Mouse (Mus musculus) midbrain, embryonic 16.5 days (tissue): Measurements from ENCODE around the gene Lfng. TPM values are rescaled to one million over a fixed set of nuclear protein-coding genes. Genes with fewer than 3 reads are reported as not detected.
A peak's percentile ranks its signal among the peaks of the same experiment; 100 is the strongest.

Source experiments
- ATAC-seq: fragments of 200-750 bp; cut with Nextera tagmentation; 2 replicates; pipeline ENCODE4 v1.8.0; 2017; ENCODE audit warnings: moderate TSS enrichment
- H3K27ac ChIP-seq: fragments of 300-500 bp; sonication (generic); 2 replicates; pipeline ENCODE4 v1.5.1; 2014; ENCODE audit warnings: mild to moderate bottlenecking, low read length, mixed read lengths
- H3K27me3 ChIP-seq: fragments of 300-500 bp; sonication (generic); 2 replicates; pipeline ENCODE4 v1.6.1; 2014; ENCODE audit warnings: low read depth, low read length, mixed read lengths; ENCODE audit not compliant: control insufficient read depth, insufficient read depth
- H3K36me3 ChIP-seq: fragments of 300-500 bp; sonication (generic); 2 replicates; pipeline ENCODE4 v1.6.1; 2014; ENCODE audit warnings: mild to moderate bottlenecking, low read length, moderate library complexity, mixed read lengths; ENCODE audit not compliant: control insufficient read depth, insufficient read depth
- H3K4me1 ChIP-seq: fragments of 300-500 bp; sonication (generic); 2 replicates; pipeline ENCODE4 v1.6.1; 2014; ENCODE audit warnings: mild to moderate bottlenecking, low read length, mixed read lengths; ENCODE audit not compliant: control insufficient read depth, insufficient read depth
- H3K4me2 ChIP-seq: fragments of 300-500 bp; sonication (generic); 2 replicates; pipeline ENCODE4 v1.6.1; 2014; ENCODE audit warnings: mild to moderate bottlenecking, low read length, mixed read lengths
- H3K4me3 ChIP-seq: fragments of 300-500 bp; sonication (generic); 2 replicates; pipeline ENCODE4 v1.5.1; 2014; ENCODE audit warnings: low read depth, mild to moderate bottlenecking, low read length, moderate library complexity, mixed read lengths
- H3K9ac ChIP-seq: fragments of 300-500 bp; sonication (generic); 2 replicates; pipeline ENCODE4 v1.6.1; 2014; ENCODE audit warnings: low read depth, low read length, mixed read lengths
- H3K9me3 ChIP-seq: fragments of 300-500 bp; sonication (generic); replicated peaks from 2 replicates; pipeline ENCODE4 v1.6.1; 2014; ENCODE audit warnings: mild to moderate bottlenecking, low read length, mixed read lengths; ENCODE audit not compliant: control insufficient read depth, poor library complexity, severe bottlenecking
- WGBS: fragments of 180-500 bp; shearing (Covaris S2); extraction: QIAGEN DNeasy Blood & Tissue Kit; methylation state at CpG from one replicate; pipeline ENCODE4 v1.1.7; 2014; 5-methylcytosine and 5-hydroxymethylcytosine counted together
- polyA plus RNA-seq: library from polyadenylated mRNA; unstranded; fragments of >200 nt; fragmentation: Nextera tagmentation; extraction: Ambion mirVana; gene quantifications from 2 replicates; pipeline ENCODE4 v1.2.1, GENCODE M21; 2015

Lfng gene
- 18.4 and 23.1 TPM in 2 replicates for polyA plus RNA-seq

GRCm38 (mm10) chr5:140607001-140607835 is at the start of gene Lfng:
Gene Lfng (plus strand): TSS chr5:140607320.
- Histone ChIP-seq H3K9me3 (no peaks in the 10 kb centered on the region), H3K4me2 (peak within 1 kb of the TSS; percentile 90), H3K27me3 (peaks cover 8% of the 10 kb centered on the region), H3K4me3 (peak within 1 kb of the TSS; percentile 56), H3K9ac (peak within 1 kb of the TSS; percentile 68), H3K4me1 (peaks cover 35% of the 10 kb centered on the region), H3K27ac (peak within 1 kb of the TSS; percentile 83), H3K36me3 (no peaks in the 10 kb centered on the region)
- under 1% methylated on average over 84 of the region's 91 CpGs for WGBS
- peak; percentile 25; the same call in 1 of the 2 replicates for ATAC-seq

GRCm38 (mm10) chr5:140562601-140563000 is 44.5 kb upstream of the Lfng start:
- whole genome bisulfite sequencing: 80% methylated on average over 4 of the region's 9 CpGs
- Histone ChIP-seq H3K4me1 (no peaks in the 10 kb centered on the region; the same call in 1 of the 2 replicates), H3K9me3 (no peaks in the 10 kb centered on the region), H3K9ac (no peak overlapping the region), H3K4me2 (no peak overlapping the region), H3K27ac (no peak overlapping the region), H3K36me3 (no peaks in the 10 kb centered on the region), H3K27me3 (no peaks in the 10 kb centered on the region), H3K4me3 (no peak overlapping the region)
- no peak for ATAC-seq

GRCm38 (mm10) chr5:140564896-140565295 is 42.2 kb upstream of the Lfng start, which contains the start of gene Grifin:
Gene Grifin (minus strand): TSS chr5:140565071.
- no peak within 1 kb of the TSS for H3K9ac ChIP-seq
- H3K27me3 ChIP-seq: no peaks in the 10 kb centered on the region
- H3K4me1 ChIP-seq: no peaks in the 10 kb centered on the region; the same call in 1 of the 2 replicates
- no peaks in the 10 kb centered on the region for H3K9me3 ChIP-seq
- H3K36me3 ChIP-seq: no peaks in the 10 kb centered on the region
- H3K27ac ChIP-seq: peak within 1 kb of the TSS; percentile 53
- no peak within 1 kb of the TSS for H3K4me3 ChIP-seq
- 82% methylated on average over 4 of the region's 4 CpGs for WGBS
- no peak within 1 kb of the TSS for H3K4me2 ChIP-seq
- ATAC-seq: no peak

GRCm38 (mm10) chr5:140565451-140565850 is 41.7 kb upstream of the Lfng start:
- no peaks in the 10 kb centered on the region for H3K9me3 ChIP-seq
- H3K4me2 ChIP-seq: no peak overlapping the region
- H3K27me3 ChIP-seq: no peaks in the 10 kb centered on the region
- WGBS: 22% methylated on average over 5 of the region's 5 CpGs
- no peak overlapping the region for H3K4me3 ChIP-seq
- H3K4me1 ChIP-seq: no peaks in the 10 kb centered on the region; the same call in 1 of the 2 replicates
- H3K36me3 ChIP-seq: no peaks in the 10 kb centered on the region
- no peak overlapping the region for H3K9ac ChIP-seq
- ATAC-seq: peak; percentile 73
- H3K27ac ChIP-seq: peak overlapping the region; percentile 53; the same call in 1 of the 2 replicates

- no peak overlapping the region for H3K9ac ChIP-seq
- ATAC-seq: peak; percentile 59
- no peaks in the 10 kb centered on the region; the same call in 1 of the 2 replicates for H3K4me1 ChIP-seq
- no peaks in the 10 kb centered on the region for H3K36me3 ChIP-seq
- 56% methylated on average over 6 of the region's 6 CpGs for WGBS
- no peaks in the 10 kb centered on the region for H3K27me3 ChIP-seq
- no peak overlapping the region for H3K4me3 ChIP-seq
- H3K4me2 ChIP-seq: no peak overlapping the region
- H3K9me3 ChIP-seq: no peaks in the 10 kb centered on the region
- peak overlapping the region; percentile 53 for H3K27ac ChIP-seq
Observed at GRCm38 (mm10) chr5:140565856-140566255, 41.3 kb upstream of the Lfng start.

- Histone ChIP-seq H3K4me2 (no peak overlapping the region), H3K27me3 (no peaks in the 10 kb centered on the region), H3K27ac (peak overlapping the region; percentile 53; the same call in 1 of the 2 replicates), H3K9ac (no peak overlapping the region), H3K9me3 (no peaks in the 10 kb centered on the region), H3K36me3 (no peaks in the 10 kb centered on the region), H3K4me1 (no peaks in the 10 kb centered on the region; the same call in 1 of the 2 replicates), H3K4me3 (no peak overlapping the region)
- 69% methylated on average over 4 of the region's 4 CpGs for WGBS
- no peak for ATAC-seq
Observed at GRCm38 (mm10) chr5:140566271-140566670, 40.8 kb upstream of the Lfng start.

GRCm38 (mm10) chr5:140567321-140567720 is 39.8 kb upstream of the Lfng start:
- no peaks in the 10 kb centered on the region for H3K27me3 ChIP-seq
- no peak overlapping the region for H3K27ac ChIP-seq
- WGBS: 55% methylated on average over 11 of the region's 11 CpGs
- no peaks in the 10 kb centered on the region for H3K9me3 ChIP-seq
- H3K9ac ChIP-seq: no peak overlapping the region
- H3K4me1 ChIP-seq: no peaks in the 10 kb centered on the region; the same call in 1 of the 2 replicates
- H3K4me3 ChIP-seq: no peak overlapping the region
- ATAC-seq: no peak
- no peak overlapping the region for H3K4me2 ChIP-seq
- H3K36me3 ChIP-seq: no peaks in the 10 kb centered on the region

- Histone ChIP-seq H3K36me3 (no peaks in the 10 kb centered on the region), H3K9me3 (no peaks in the 10 kb centered on the region), H3K4me3 (no peak overlapping the region), H3K27ac (no peak overlapping the region), H3K4me1 (no peaks in the 10 kb centered on the region; the same call in 1 of the 2 replicates), H3K9ac (no peak overlapping the region), H3K27me3 (no peaks in the 10 kb centered on the region), H3K4me2 (no peak overlapping the region)
- ATAC-seq: no peak
- WGBS: 90% methylated on average over 5 of the region's 5 CpGs
Observed at GRCm38 (mm10) chr5:140567751-140568150, 39.4 kb upstream of the Lfng start.

- H3K27ac ChIP-seq: no peak overlapping the region
- H3K4me1 ChIP-seq: no peaks in the 10 kb centered on the region; the same call in 1 of the 2 replicates
- no peak overlapping the region for H3K4me2 ChIP-seq
- no peak overlapping the region for H3K9ac ChIP-seq
- H3K36me3 ChIP-seq: no peaks in the 10 kb centered on the region
- WGBS: 50% methylated on average over 10 of the region's 10 CpGs
- ATAC-seq: no peak
- H3K27me3 ChIP-seq: no peaks in the 10 kb centered on the region
- H3K4me3 ChIP-seq: no peak overlapping the region
- H3K9me3 ChIP-seq: no peaks in the 10 kb centered on the region
Observed at GRCm38 (mm10) chr5:140568321-140568970, 38.7 kb upstream of the Lfng start.
